Mouse (Mus musculus) erythroblast, embryonic 14.5 days (primary cell): Measurements from ENCODE around the gene Ubald1.

ENCODE experiments used
- GATA1 ChIP-seq: IDR thresholded peaks from 2 replicates; pipeline ENCODE4 v1.6.1; 2012; ENCODE audit warnings: low read length, inconsistent platforms, mixed read lengths
- TAL1 ChIP-seq: IDR thresholded peaks from 3 replicates; pipeline ENCODE4 v1.6.1; 2012; ENCODE audit warnings: low read length, inconsistent platforms, mixed read lengths

GRCm38 (mm10) chr16:4913783-4914735, 33.9 kb upstream of the Ubald1 start:
- no peak for TF ChIP-seq GATA1
- no peak for TF ChIP-seq TAL1
